Mouse (Mus musculus): ENCODE measurements around the gene Leng9. TPM values are rescaled to one million over a fixed set of nuclear protein-coding genes. Genes with fewer than 3 reads are reported as not detected.
A peak's percentile ranks its signal among the peaks of the same experiment; 100 is the strongest.
"Not testable (repeated sequence)": the region's sequence is repeated elsewhere in the genome, so short reads cannot be mapped to it uniquely, and the experiment has no call there.

Gene Leng9
- 3.4 and 4.8 TPM in 2 replicates for polyA plus RNA-seq (2014; fragmentation: Nextera tagmentation; extraction: Ambion mirVana)

DNA sequence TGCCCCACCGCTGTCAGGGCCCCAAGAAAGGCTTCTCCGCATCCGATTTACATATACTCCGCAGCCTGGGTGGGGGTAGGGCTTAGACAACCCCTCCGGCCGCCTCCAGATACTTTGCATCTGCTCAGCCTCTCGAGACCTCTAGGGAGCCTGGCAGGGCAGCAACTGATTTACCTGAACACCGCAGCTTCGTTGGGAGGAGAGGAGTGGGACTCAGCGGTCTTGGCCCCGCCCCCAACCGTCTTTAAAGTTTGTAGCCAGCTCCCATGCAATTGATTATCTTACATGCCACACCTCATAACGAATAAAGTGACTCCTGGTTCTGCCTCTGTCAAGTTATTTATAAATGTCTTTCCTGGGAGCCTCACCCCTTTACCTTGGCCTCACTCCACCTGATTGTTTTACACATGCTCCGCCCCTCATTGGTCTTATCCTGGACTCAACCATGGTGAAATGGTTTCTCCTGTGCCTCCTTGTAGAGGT lies at the start of gene Leng9:
Gene Leng9 (minus strand): TSS at position 316 of the 483 bp plus-strand sequence.
- no peaks in the 10 kb centered on the region for H3K9me3 ChIP-seq (ENCODE audit: control insufficient read depth, low read length)
- ATAC-seq (ENCODE audit: low FRiP score, low TSS enrichment) (peak; percentile 48), DNase-seq (no peak)
- peak within 1 kb of the TSS; percentile 92 for H3K4me2 ChIP-seq (ENCODE audit: low read length)
- H3K4me1 ChIP-seq (ENCODE audit: control insufficient read depth, insufficient read depth, low read length), result peaks cover 22% of the 10 kb centered on the region
- H3K9ac ChIP-seq (replicated peaks; ENCODE audit: low read length), result peak within 1 kb of the TSS; percentile 84
- peak within 1 kb of the TSS; percentile 72 for H3K4me3 ChIP-seq (replicated peaks; ENCODE audit: low read depth, low read length)
- peak within 1 kb of the TSS; percentile 89 for H3K27ac ChIP-seq (replicated peaks; ENCODE audit: low read depth, low read length)
- 2% methylated on average over 14 of the region's 14 CpGs for WGBS
- peaks cover 17% of the 10 kb centered on the region for H3K27me3 ChIP-seq (ENCODE audit: control insufficient read depth, insufficient read depth, low read length)
- peaks cover 32% of the 10 kb centered on the region for H3K36me3 ChIP-seq (ENCODE audit: control insufficient read depth, insufficient read depth, low read length)

DNA sequence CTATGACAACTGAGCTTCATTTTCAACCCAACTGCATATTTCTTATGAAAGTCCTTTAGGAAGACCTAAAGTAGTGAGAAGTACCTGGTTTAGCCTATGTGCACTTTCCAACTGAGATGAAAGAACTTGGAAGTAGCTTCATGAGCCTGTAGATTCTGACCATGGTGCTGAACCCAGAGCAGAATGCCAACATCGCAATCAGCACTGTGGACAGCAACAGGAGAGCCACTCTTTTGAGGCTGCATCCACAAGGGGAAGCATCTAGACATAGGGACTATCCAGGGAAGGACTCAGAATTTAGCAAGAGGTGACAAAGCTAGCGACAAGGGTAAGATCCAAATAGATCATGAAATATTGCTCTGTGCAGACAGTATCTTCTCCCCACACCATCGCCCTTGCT lies 28.3 kb upstream of the Leng9 start:
- ATAC-seq (ENCODE audit: low FRiP score, low TSS enrichment), result no peak
- no peaks in the 10 kb centered on the region for H3K4me1 ChIP-seq (ENCODE audit: control insufficient read depth, insufficient read depth, low read length)
- H3K27ac ChIP-seq (replicated peaks; ENCODE audit: low read depth, low read length), result no peak overlapping the region
- no peak overlapping the region for H3K4me3 ChIP-seq (replicated peaks; ENCODE audit: low read depth, low read length)
- no peaks in the 10 kb centered on the region for H3K36me3 ChIP-seq (ENCODE audit: control insufficient read depth, insufficient read depth, low read length)
- H3K4me2 ChIP-seq (ENCODE audit: low read length), result no peak overlapping the region
- H3K27me3 ChIP-seq (ENCODE audit: control insufficient read depth, insufficient read depth, low read length), result no peaks in the 10 kb centered on the region
- no peak for DNase-seq
- WGBS, result 46% methylated on average over 3 of the region's 3 CpGs
- H3K9ac ChIP-seq (replicated peaks; ENCODE audit: low read length), result no peak overlapping the region
- no peaks in the 10 kb centered on the region for H3K9me3 ChIP-seq (ENCODE audit: control insufficient read depth, low read length)

DNA sequence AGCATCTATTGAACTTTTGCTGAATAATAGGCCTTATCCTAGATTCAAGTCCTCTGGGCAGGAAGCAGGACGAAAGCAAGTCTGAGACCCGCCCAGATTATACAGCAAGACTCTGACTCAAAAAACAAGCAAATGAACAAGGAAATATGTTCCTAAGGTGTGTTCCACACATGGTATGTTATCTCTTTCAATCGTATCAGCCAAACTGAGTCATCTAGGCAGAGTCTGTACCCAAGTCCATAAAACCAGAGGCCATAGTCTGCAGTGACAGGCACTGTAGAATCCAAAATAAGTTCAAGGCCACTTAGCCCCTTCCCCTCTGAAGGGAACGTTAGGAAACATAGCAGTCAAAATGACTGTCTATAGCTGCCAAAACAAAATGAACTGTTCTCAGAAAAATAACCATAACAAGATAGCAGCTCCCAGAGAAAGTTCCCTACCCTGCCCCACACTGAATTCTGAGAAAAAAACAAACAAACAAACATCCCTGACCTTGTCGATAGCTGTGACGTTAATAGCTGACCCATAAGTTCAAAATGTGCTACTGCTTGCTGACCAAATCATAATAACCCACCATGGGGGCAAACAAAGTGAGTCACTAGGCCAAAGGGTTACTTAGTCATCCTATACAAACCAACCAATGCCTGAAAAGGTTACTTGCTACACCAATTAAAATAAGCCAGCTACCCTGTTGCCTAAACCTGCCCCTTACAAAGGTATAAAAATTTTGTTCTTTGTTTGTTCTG lies 20.2 kb upstream of the Leng9 start:
- no peaks in the 10 kb centered on the region for H3K36me3 ChIP-seq (ENCODE audit: control insufficient read depth, insufficient read depth, low read length)
- no peak for DNase-seq
- no peak overlapping the region for H3K4me3 ChIP-seq (replicated peaks; ENCODE audit: low read depth, low read length)
- WGBS, result 85% methylated on average over 6 of the region's 6 CpGs
- H3K9ac ChIP-seq (replicated peaks; ENCODE audit: low read length), result no peak overlapping the region
- ATAC-seq (ENCODE audit: low FRiP score, low TSS enrichment), result no peak
- H3K4me2 ChIP-seq (ENCODE audit: low read length), result no peak overlapping the region
- H3K27ac ChIP-seq (replicated peaks; ENCODE audit: low read depth, low read length), result no peak overlapping the region
- H3K27me3 ChIP-seq (ENCODE audit: control insufficient read depth, insufficient read depth, low read length), result no peaks in the 10 kb centered on the region
- H3K9me3 ChIP-seq (ENCODE audit: control insufficient read depth, low read length), result no peaks in the 10 kb centered on the region
- no peaks in the 10 kb centered on the region for H3K4me1 ChIP-seq (ENCODE audit: control insufficient read depth, insufficient read depth, low read length)

DNA sequence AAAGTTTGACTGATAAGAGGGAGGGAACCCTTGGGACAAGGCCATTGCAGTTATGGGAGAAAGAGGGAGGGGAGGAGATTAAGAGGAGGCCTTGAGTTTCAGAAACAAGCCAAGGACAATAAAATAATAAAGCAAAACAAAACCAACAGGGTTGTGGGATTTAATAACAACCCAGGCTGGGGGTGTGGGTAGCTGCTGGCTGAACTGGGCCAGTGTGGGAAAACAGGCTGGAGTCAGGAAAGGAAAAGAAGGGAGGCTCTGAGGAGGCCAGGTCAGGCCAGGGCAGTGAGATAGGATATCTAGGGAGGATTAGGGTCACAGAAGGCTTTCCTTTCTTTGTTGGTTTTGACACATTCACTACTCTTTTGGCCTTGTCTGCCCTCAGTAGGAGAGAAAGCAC lies 16.9 kb upstream of the Leng9 start:
- H3K27ac ChIP-seq (replicated peaks; ENCODE audit: low read depth, low read length), result no peak overlapping the region
- DNase-seq (no peak), ATAC-seq (ENCODE audit: low FRiP score, low TSS enrichment) (no peak)
- H3K27me3 ChIP-seq (ENCODE audit: control insufficient read depth, insufficient read depth, low read length), result no peaks in the 10 kb centered on the region
- no peak overlapping the region for H3K4me3 ChIP-seq (replicated peaks; ENCODE audit: low read depth, low read length)
- H3K9ac ChIP-seq (replicated peaks; ENCODE audit: low read length), result no peak overlapping the region
- H3K9me3 ChIP-seq (ENCODE audit: control insufficient read depth, low read length), result no peaks in the 10 kb centered on the region
- peaks cover 17% of the 10 kb centered on the region; the same call in 1 of the 2 replicates for H3K4me1 ChIP-seq (ENCODE audit: control insufficient read depth, insufficient read depth, low read length)
- no peaks in the 10 kb centered on the region for H3K36me3 ChIP-seq (ENCODE audit: control insufficient read depth, insufficient read depth, low read length)
- H3K4me2 ChIP-seq (ENCODE audit: low read length), result no peak overlapping the region

DNA sequence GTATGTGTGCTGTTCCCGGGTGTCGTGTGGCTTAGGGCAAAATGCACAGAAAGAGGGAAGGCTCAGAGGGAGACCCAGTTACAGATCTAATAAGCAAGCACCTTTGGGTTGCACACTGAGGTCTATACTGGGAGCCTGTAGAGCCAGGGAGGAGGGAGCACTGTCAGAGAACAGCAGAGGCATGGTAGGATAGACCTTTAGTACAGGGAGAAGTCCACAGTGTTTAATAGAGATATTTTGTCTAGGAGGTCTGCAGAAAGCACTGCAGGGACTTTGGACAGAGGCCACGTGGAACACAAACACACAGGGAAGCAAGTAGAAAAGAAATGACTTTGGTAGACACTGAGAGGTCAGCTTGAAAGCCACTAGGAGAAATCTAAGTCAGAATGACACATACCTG lies 15.1 kb upstream of the Leng9 start:
- Histone ChIP-seq H3K9ac (replicated peaks; ENCODE audit: low read length) (no peak overlapping the region), H3K27ac (replicated peaks; ENCODE audit: low read depth, low read length) (no peak overlapping the region), H3K4me2 (ENCODE audit: low read length) (no peak overlapping the region), H3K27me3 (ENCODE audit: control insufficient read depth, insufficient read depth, low read length) (no peaks in the 10 kb centered on the region), H3K36me3 (ENCODE audit: control insufficient read depth, insufficient read depth, low read length) (no peaks in the 10 kb centered on the region), H3K4me1 (ENCODE audit: control insufficient read depth, insufficient read depth, low read length) (peaks cover 17% of the 10 kb centered on the region; the same call in 1 of the 2 replicates), H3K9me3 (ENCODE audit: control insufficient read depth, low read length) (no peaks in the 10 kb centered on the region), H3K4me3 (replicated peaks; ENCODE audit: low read depth, low read length) (no peak overlapping the region)
- no peak for DNase-seq
- ATAC-seq (ENCODE audit: low FRiP score, low TSS enrichment), result no peak
- 21% methylated on average over 3 of the region's 3 CpGs for WGBS

DNA sequence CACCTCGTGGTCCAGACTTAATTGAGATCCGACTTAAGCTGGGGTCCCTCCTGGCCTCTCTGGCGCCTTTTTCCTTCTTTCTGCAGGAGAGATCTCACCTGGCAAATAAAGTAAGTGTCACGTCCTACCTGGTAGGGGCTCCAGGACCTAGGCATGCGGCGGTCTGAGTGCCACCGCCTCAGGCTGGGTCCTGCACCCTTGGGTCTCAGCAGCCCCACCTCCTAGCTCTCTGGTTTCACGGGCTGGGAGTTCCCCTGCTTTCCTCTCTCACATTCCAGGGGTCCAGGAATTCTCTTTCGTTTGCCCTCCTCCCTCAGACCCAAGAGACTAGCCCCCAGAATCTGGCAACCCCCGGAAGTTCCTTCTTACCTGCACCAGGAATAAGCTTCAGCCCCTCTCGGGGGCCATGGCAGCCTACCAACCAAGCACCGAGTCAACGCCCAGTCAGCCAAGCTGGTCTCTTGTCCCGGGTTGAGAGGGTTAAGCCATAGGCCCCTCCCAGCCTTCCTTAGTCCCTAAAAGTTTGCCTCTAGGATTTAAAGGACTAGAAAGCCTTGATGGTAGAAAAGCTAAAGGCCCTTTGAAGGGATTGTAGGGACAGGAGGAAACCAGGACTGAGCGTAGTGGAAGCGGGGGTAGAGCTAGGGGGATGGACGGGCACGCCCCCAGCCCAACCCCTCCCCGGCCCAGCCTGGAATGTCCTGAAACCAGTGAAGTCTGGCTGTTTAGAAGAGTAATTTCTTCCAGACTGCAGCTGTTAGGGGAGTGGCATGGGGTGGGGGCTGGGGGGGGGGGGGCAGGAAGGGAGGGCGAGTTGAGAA lies 14.1 kb upstream of the Leng9 start, which contains the start of gene Cdc42ep5:
Gene Cdc42ep5 (minus strand): TSS at position 771 of the 821 bp plus-strand sequence.
- 1% methylated on average over 19 of the region's 20 CpGs for WGBS
- DNase-seq, result no peak
- Histone ChIP-seq H3K27me3 (ENCODE audit: control insufficient read depth, insufficient read depth, low read length) (no peaks in the 10 kb centered on the region), H3K4me2 (ENCODE audit: low read length) (peak within 1 kb of the TSS; percentile 47), H3K9me3 (ENCODE audit: control insufficient read depth, low read length) (no peaks in the 10 kb centered on the region), H3K4me3 (replicated peaks; ENCODE audit: low read depth, low read length) (peak within 1 kb of the TSS; percentile 19; the same call in 1 of the 2 replicates), H3K4me1 (ENCODE audit: control insufficient read depth, insufficient read depth, low read length) (peaks cover 17% of the 10 kb centered on the region; the same call in 1 of the 2 replicates), H3K36me3 (ENCODE audit: control insufficient read depth, insufficient read depth, low read length) (no peaks in the 10 kb centered on the region), H3K27ac (replicated peaks; ENCODE audit: low read depth, low read length) (no peak within 1 kb of the TSS), H3K9ac (replicated peaks; ENCODE audit: low read length) (no peak within 1 kb of the TSS)
- ATAC-seq (ENCODE audit: low FRiP score, low TSS enrichment), result no peak

DNA sequence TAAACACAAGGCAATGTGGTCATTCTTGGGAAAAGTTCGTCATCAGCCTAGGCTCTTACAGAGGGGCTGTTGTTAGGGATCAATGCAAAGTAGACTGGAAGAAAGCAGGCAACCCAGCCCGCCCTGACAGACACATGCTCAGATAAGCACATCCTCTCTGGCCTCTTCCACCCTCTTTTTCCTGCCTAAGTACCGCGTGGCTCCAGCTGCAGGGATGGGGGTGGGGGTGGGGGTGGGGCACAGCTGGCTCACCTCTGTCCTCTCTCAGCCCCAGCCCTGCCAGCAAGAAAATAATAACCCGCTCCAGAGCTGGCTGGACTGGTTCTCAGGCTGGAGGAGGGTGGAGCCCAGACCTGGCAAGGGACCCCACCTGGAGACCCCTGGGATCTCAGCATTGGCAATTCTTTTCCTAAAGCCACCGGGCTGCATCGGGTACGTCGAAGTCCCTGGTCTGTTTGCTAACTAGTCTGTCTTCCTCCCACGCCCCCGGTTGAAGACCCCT lies 13.4 kb upstream of the Leng9 start:
- peaks cover 17% of the 10 kb centered on the region; the same call in 1 of the 2 replicates for H3K4me1 ChIP-seq (ENCODE audit: control insufficient read depth, insufficient read depth, low read length)
- H3K36me3 ChIP-seq (ENCODE audit: control insufficient read depth, insufficient read depth, low read length), result no peaks in the 10 kb centered on the region
- H3K9ac ChIP-seq (replicated peaks; ENCODE audit: low read length), result no peak overlapping the region
- DNase-seq (no peak), ATAC-seq (ENCODE audit: low FRiP score, low TSS enrichment) (no peak)
- H3K27me3 ChIP-seq (ENCODE audit: control insufficient read depth, insufficient read depth, low read length), result no peaks in the 10 kb centered on the region
- peak overlapping the region; percentile 19; the same call in 1 of the 2 replicates for H3K4me3 ChIP-seq (replicated peaks; ENCODE audit: low read depth, low read length)
- H3K9me3 ChIP-seq (ENCODE audit: control insufficient read depth, low read length), result no peaks in the 10 kb centered on the region
- H3K27ac ChIP-seq (replicated peaks; ENCODE audit: low read depth, low read length), result no peak overlapping the region
- H3K4me2 ChIP-seq (ENCODE audit: low read length), result peak overlapping the region; percentile 47
- WGBS, result 3% methylated on average over 11 of the region's 11 CpGs

DNA sequence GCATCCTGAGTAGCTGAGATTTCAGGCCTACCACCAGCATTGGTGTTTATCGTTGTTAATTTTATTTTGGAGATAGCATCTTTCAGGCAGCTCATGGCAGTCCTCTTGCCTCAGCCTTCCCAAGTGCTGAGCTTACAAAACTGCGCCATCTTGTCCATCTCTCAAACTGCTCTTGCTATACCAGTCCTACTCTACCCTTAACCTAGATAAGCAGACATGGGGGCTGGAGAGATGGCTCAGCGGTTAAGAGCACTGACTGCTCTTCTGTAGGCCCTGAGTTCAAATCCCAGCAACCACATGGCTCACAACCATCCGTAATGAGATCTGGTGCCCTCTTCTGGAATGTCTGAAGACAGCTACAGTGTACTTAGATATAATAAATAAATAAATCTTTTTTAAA lies 11.4 kb upstream of the Leng9 start:
- 97% methylated on average over 4 of the region's 4 CpGs for whole genome bisulfite sequencing
- not testable (repeated sequence) for H3K36me3 ChIP-seq (ENCODE audit: control insufficient read depth, insufficient read depth, low read length); DNase-seq

More for the DNA sequence above, 11.4 kb upstream of the Leng9 start:
- not testable (repeated sequence) for H3K4me2 ChIP-seq (ENCODE audit: low read length); H3K9me3 ChIP-seq (ENCODE audit: control insufficient read depth, low read length); H3K4me3 ChIP-seq (replicated peaks; ENCODE audit: low read depth, low read length); H3K9ac ChIP-seq (replicated peaks; ENCODE audit: low read length); ATAC-seq (ENCODE audit: low FRiP score, low TSS enrichment); H3K27me3 ChIP-seq (ENCODE audit: control insufficient read depth, insufficient read depth, low read length); H3K27ac ChIP-seq (replicated peaks; ENCODE audit: low read depth, low read length)
- peaks cover 17% of the 10 kb centered on the region; the same call in 1 of the 2 replicates for H3K4me1 ChIP-seq (ENCODE audit: control insufficient read depth, insufficient read depth, low read length)
